Mouse (Mus musculus) bone marrow, adult 2 months (tissue): ENCODE measurements around the gene Pfkl.

Source experiments
- CTCF ChIP-seq: fragments of 200-500 bp; IDR thresholded peaks from 2 replicates; pipeline ENCODE4 v1.5.1; 2011; ENCODE audit warnings: low read length, control low read depth; ENCODE audit not compliant: control insufficient read depth, insufficient read depth
- POLR2A ChIP-seq: fragments of 200-500 bp; IDR thresholded peaks from 2 replicates; pipeline ENCODE4 v1.6.1; 2011; ENCODE audit warnings: low read depth, mild to moderate bottlenecking, control low read depth, low read length, borderline replicate concordance; ENCODE audit not compliant: control insufficient read depth

DNA sequence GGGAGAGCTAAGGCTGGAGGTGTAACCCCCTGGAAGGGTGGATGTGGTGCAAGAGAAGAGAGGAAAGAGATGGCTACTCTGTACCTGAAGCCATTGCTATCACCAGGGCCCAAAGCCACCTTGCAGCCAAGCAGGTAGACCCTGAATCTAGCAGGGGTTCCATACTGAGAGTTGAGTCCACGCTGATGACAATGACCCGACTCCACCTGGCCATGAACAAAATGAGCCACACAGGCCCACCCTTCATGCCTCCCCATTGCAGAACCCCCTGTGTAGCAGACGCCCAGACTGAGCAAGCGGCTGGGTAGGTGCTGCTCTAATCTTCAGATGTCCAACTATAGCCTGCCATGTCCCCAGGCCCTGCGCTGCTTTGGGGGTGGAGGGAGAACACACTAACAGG, 24.1 kb downstream of the Pfkl start:
- no peak for TF ChIP-seq CTCF
- no peak for TF ChIP-seq POLR2A
